In the genomic region with DNA sequence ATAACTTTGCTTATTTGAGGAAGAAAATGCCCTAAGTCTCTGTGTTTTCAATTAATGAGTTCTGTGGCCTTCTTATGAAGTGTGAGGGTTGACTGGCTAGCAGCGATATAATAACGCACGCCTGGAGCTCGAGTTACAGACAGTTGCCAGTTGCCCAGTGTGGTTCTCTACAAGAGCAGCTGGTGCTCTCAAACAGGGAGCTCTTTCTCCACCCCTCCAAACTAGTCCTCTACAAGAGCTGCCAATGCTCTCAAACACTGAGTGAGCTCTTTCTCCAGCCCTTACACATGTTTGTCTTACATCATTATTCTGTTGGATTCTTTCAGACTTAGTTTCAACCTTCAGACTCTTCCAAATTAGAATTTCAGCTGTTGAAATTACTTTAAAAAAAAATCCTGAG, we compare ENCODE assay signal across 16 mouse cellular contexts. TPM values are rescaled to one million over a fixed set of nuclear protein-coding genes. Genes with fewer than 3 reads are reported as not detected.
DNase-seq lines count a peak whose midpoint lies in the region; ATAC-seq lines count a peak whose summit lies in the region.
"Had no signal": no experiment of that assay in that cellular context is flagged by ENCODE, and none has a peak within 500 bp of the region (broad histone marks: within the 10 kb centered on the region; RNA-seq: fewer than 3 reads in every experiment).

No protein-coding gene starts in this region.

- intact Hi-C loops in left cerebral cortex, postnatal 4 days (cut with DNase I): no loop called here

- H3K9me3 ChIP-seq in limb, embryonic 15.5 days: no peaks in the 10 kb centered on the region
- H3K9me3 ChIP-seq in forebrain, embryonic 13.5 days (replicated peaks): no peaks in the 10 kb centered on the region
- H3K9me3 ChIP-seq: forebrain, embryonic 12.5 days; intestine, embryonic 15.5 days had no signal

- H3K27ac ChIP-seq in limb, embryonic 15.5 days: peak overlapping the region; percentile 30; the same call in 1 of the 2 replicates
- no peak overlapping the region for H3K27ac ChIP-seq in forebrain, embryonic 13.5 days
- H3K27ac ChIP-seq: forebrain, embryonic 12.5 days; intestine, embryonic 15.5 days; macrophage; stomach, postnatal 0 days had no signal

- DNase-seq in cerebellum, postnatal 4 days (ENCODE audit: low spot score in 2 of 2): no peak
- DNase-seq in left cerebral cortex, adult 11 months (ENCODE audit: low spot score): peak; percentile 19
- no peak for DNase-seq in left cerebral cortex, postnatal 4 days
- DNase-seq in cerebellum, postnatal 25 days: peak; percentile 30 to 41
- DNase-seq in thymus, postnatal 25 days: no peak
- DNase-seq: heart, postnatal 4 days; kidney, postnatal 4 days had no signal

- H3K27me3 ChIP-seq in limb, embryonic 15.5 days: no peaks in the 10 kb centered on the region
- H3K27me3 ChIP-seq in forebrain, embryonic 13.5 days: no peaks in the 10 kb centered on the region
- H3K27me3 ChIP-seq: forebrain, embryonic 12.5 days; intestine, embryonic 15.5 days had no signal

- H3K9ac ChIP-seq in limb, embryonic 15.5 days: no peak overlapping the region
- no peak overlapping the region for H3K9ac ChIP-seq in forebrain, embryonic 13.5 days
- H3K9ac ChIP-seq: forebrain, embryonic 12.5 days; intestine, embryonic 15.5 days had no signal

- H3K36me3 ChIP-seq in limb, embryonic 15.5 days: no peaks in the 10 kb centered on the region
- H3K36me3 ChIP-seq in forebrain, embryonic 13.5 days (ENCODE audit: poor library complexity, severe bottlenecking): no peaks in the 10 kb centered on the region
- H3K36me3 ChIP-seq: forebrain, embryonic 12.5 days; intestine, embryonic 15.5 days had no signal

- no peak overlapping the region for H3K4me2 ChIP-seq in limb, embryonic 15.5 days
- no peak overlapping the region for H3K4me2 ChIP-seq in forebrain, embryonic 13.5 days
- H3K4me2 ChIP-seq: forebrain, embryonic 12.5 days; intestine, embryonic 15.5 days; liver, embryonic 11.5 days had no signal

- 0 out of 2 replicates have a peak, but pooled peaks cover 3% of the 10 kb centered on the region for H3K4me1 ChIP-seq in limb, embryonic 15.5 days
- H3K4me1 ChIP-seq in forebrain, embryonic 13.5 days: no peaks in the 10 kb centered on the region
- H3K4me1 ChIP-seq: forebrain, embryonic 12.5 days; intestine, embryonic 15.5 days had no signal

- ATAC-seq in cerebellum, adult (ENCODE audit: insufficient number of reproducible peaks, low FRiP score, low TSS enrichment): peak; percentile 70; the same call in 1 of the 2 replicates
- no peak for ATAC-seq in limb, embryonic 15.5 days (ENCODE audit: insufficient number of reproducible peaks, low FRiP score, low TSS enrichment, low read depth)
- no peak for ATAC-seq in forebrain, embryonic 13.5 days
- ATAC-seq: intestine, embryonic 15.5 days had no signal

- 15% methylated on average over 4 of the region's 4 CpGs for WGBS in limb, embryonic 15.5 days
- 61% methylated on average over 4 of the region's 4 CpGs for WGBS in forebrain, embryonic 13.5 days

- H3K4me3 ChIP-seq in limb, embryonic 15.5 days: no peak overlapping the region
- no peak overlapping the region for H3K4me3 ChIP-seq in forebrain, embryonic 13.5 days
- H3K4me3 ChIP-seq: forebrain, embryonic 12.5 days; intestine, embryonic 15.5 days had no signal

RNA-seq across cellular contexts. Expression of gene Ephx4, which starts 8.8 kb away (rescaled TPM):
- total RNA-seq in left cerebral cortex, postnatal 4 days (2021): 10 to 100 TPM; 15.4 to 15.7 TPM
- 2.1 TPM in 2 replicates for polyA plus RNA-seq in limb, embryonic 15.5 days (2015; fragmentation: Nextera tagmentation; extraction: Ambion mirVana)
- 1.3 and 2.3 TPM in 2 replicates for polyA plus RNA-seq in forebrain, embryonic 13.5 days (2015; fragmentation: Nextera tagmentation; extraction: Ambion mirVana)
- polyA plus RNA-seq: macrophage had no signal

RNA-seq across cellular contexts. Expression of gene Lpcat2b, which starts 20.0 kb away (rescaled TPM):
- not detected for total RNA-seq in left cerebral cortex, postnatal 4 days (2021)
- polyA plus RNA-seq in limb, embryonic 15.5 days (2015; fragmentation: Nextera tagmentation; extraction: Ambion mirVana): not detected in 2 replicates
- polyA plus RNA-seq in forebrain, embryonic 13.5 days (2015; fragmentation: Nextera tagmentation; extraction: Ambion mirVana): not detected in 2 replicates
- total RNA-seq: heart, postnatal 4 days had no signal
- polyA plus RNA-seq: forebrain, embryonic 12.5 days; intestine, embryonic 15.5 days; liver, embryonic 11.5 days; macrophage; small intestine, adult 2 months; stomach, postnatal 0 days had no signal

RNA-seq across cellular contexts. Expression of gene Btbd8, which starts 26.5 kb away (rescaled TPM):
- 10 to 100 TPM; 61.9 to 64.8 TPM for total RNA-seq in left cerebral cortex, postnatal 4 days (2021)
- polyA plus RNA-seq in limb, embryonic 15.5 days (2015; fragmentation: Nextera tagmentation; extraction: Ambion mirVana): 3.4 and 4.2 TPM in 2 replicates
- polyA plus RNA-seq in forebrain, embryonic 13.5 days (2015; fragmentation: Nextera tagmentation; extraction: Ambion mirVana): 14.5 and 14.6 TPM in 2 replicates

Comparison
In these comparisons a context has a peak if more than half of its experiments do, and no peak if none do; other contexts are left out.
1. DNase-seq: peak in left cerebral cortex, adult 11 months (single experiment) and cerebellum, postnatal 25 days (2 of 2); none in cerebellum, postnatal 4 days (0 of 2), left cerebral cortex, postnatal 4 days (single experiment) and thymus, postnatal 25 days (single experiment).